Mouse (Mus musculus) lung, postnatal 14 days (tissue): ENCODE data around the gene Cd93.

ENCODE experiments used
- DNase-seq: peaks from one replicate; pipeline ENCODE4 v3.0.0; 2021

Gene Cd93

DNA sequence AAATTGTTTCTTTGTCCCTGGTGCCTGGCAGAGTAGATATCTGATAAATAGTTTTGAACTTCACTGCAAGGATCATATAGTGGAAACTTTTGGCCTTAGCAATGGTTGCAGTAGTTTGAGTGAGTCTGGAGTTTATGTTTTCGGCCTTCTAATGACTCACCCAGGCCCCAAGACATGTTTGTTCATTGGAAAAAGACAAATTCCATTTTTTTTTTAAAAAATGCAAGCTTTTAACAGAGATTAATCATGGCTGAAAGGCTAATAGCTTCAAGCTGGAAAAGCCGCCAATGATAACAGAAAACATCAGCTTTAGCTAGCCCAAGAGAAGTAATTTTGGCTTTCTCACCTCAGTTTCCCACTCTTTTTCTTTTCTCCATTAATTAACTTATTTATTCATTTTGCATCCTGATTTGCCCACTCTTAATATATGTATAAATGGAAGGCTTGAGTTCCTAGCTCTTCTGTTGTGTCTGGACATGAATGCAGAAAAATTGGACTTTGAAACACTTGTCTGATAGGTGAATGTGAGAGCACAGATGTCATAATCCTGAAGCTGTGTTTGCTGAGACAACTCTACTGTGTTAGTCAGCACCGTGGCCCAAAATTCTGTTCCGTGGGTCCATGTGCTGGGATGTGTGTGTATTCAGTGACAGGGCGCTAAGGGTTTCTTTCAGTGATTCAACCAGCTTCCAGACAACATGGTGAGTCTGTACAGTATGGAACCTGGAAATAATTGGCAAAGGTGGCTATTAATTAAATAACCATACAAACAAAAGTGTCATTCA is 44.3 kb downstream of the Cd93 start:
- no peak for DNase-seq

DNA sequence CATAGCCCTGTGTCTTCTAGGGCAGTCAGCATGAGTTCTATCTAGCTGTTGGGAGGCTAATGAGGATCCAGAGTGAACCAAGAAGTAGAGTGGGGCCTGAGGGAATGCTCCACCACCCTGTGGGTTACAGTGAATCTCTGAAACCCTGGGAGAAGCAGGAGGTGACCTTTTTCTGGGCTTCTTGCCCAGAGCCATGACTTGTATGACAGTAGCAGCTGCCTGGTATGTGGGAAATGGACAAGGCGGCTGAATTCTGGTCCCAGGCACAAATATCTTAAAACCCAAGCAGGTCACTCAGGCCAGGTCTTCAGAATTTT is 45.6 kb downstream of the Cd93 start:
- DNase-seq = peak; percentile 68

DNA sequence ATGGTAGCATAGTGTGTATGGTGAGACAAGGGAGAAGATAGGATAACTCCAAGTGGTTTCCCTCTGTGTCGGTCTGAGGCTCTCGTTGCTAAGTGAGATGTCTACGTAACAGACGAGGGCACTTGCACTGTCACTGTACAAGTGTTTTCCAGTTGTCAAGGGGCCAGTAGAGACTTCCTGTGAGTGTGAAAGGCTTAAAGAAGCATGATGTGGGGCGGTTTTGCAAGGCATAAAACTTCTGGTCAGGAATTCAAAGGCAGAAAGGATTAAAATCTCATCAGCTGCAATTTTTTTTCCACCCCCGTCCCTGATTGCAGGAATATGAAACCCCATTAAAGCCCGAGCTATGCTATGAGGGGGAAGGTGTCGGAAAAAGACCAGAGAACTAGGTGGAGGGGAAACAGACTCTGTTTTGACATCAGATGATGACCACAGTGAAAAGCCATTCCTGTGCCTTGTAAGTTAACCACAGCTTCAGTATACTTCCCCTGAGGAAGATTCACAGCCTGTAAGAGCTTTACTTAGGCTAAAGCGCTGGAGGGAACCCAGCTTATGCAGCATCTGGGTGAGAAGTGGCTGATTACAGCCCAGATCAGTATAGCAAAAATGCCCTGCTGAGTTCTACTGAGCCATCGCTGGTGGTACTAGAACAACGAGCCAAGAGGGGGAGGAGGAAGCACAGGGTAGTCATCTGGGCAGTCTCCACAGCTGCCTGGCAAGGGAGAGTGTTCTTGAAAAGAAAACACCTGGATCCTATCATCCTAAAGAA is 46.2 kb downstream of the Cd93 start:
- DNase-seq = no peak

DNA sequence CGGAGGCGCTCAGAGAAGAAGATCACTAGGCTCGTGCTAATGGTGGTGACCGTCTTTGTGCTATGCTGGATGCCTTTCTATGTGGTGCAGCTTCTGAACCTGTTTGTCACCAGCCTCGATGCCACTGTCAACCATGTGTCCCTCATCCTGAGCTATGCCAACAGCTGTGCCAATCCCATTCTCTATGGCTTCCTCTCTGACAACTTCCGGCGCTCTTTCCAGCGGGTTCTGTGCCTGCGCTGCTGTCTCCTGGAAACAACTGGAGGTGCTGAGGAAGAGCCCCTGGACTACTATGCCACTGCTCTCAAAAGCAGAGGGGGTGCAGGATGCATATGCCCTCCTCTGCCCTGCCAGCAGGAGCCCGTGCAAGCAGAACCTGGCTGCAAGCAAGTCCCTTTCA is 47.2 kb downstream of the Cd93 start:
- DNase-seq = no peak

DNA sequence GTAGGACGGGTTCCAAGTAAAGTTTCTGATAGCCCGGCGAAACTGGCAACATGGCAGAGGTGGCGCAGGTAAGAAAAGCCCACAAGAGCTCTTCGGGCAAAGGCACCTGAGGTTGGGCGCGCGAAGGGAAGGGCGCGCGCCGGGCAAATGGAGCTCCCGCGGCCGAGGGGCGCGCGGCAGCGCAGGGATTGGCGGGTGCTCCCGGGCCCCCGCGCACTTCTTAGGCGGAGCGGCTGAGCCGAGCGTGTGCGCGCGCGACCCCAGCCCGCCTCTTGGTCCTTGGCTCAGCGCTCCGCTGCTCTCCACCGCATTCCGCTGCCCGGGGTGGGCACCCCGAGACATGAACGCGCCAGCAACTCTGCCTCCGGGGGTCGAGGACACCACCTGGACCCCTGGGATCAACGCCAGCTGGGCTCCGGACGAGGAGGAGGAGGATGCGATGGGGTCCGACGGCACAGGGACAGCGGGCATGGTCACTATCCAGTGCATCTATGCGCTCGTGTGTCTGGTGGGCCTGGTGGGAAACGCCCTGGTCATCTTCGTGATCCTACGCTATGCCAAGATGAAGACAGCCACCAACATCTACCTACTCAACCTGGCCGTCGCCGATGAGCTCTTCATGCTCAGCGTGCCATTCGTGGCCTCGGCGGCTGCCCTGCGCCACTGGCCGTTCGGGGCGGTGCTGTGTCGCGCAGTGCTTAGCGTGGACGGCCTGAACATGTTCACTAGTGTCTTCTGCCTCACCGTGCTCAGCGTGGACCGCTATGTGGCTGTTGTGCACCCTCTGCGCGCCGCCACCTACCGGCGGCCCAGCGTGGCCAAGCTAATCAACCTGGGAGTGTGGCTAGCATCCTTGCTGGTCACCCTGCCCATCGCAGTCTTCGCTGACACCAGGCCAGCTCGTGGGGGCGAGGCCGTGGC is 48.0 kb downstream of the Cd93 start, which contains the start of gene Sstr4:
Gene Sstr4, plus strand, starts transcription at position 214 of the 921 bp plus-strand sequence.
- DNase-seq = peak; percentile 57

DNA sequence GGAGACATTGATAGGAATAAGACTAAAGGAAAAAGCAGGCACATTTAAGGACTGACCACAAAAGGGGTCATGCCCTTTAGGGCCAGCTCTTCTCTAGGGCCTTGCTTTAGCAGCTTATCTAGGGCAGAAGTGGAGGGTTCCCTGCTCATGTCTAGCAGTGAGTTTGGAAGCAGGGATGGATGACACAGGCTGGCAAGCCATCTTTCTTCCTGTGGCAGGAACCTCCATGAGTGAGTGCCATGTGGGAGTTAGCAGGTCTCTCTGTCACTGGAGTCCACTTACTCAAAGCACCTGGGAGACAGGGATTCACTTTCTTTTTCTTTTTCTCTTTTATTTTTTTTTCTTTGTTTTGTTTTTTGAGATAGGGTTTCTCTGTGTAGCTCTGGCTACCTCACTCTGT is 49.5 kb downstream of the Cd93 start:
- DNase-seq = no peak

DNA sequence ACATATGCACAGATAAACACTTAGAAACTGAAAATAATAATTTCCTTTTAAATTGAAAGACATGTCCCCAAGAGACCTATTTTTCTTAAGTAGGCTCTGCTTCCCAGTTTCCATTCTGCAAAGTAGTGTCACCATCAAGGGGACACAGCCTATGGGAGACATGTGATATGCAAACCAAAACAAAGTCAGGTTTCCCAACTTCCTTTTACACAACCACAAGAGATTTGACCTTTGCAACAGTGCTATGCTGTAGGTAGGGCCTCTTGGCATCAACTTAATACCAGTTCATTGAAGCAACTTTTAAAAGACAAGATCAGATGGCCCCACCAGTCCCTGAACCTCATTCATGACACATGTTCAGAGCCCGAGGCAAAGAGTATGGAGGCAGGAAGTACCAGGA is 50.2 kb downstream of the Cd93 start:
- no peak for DNase-seq

DNA sequence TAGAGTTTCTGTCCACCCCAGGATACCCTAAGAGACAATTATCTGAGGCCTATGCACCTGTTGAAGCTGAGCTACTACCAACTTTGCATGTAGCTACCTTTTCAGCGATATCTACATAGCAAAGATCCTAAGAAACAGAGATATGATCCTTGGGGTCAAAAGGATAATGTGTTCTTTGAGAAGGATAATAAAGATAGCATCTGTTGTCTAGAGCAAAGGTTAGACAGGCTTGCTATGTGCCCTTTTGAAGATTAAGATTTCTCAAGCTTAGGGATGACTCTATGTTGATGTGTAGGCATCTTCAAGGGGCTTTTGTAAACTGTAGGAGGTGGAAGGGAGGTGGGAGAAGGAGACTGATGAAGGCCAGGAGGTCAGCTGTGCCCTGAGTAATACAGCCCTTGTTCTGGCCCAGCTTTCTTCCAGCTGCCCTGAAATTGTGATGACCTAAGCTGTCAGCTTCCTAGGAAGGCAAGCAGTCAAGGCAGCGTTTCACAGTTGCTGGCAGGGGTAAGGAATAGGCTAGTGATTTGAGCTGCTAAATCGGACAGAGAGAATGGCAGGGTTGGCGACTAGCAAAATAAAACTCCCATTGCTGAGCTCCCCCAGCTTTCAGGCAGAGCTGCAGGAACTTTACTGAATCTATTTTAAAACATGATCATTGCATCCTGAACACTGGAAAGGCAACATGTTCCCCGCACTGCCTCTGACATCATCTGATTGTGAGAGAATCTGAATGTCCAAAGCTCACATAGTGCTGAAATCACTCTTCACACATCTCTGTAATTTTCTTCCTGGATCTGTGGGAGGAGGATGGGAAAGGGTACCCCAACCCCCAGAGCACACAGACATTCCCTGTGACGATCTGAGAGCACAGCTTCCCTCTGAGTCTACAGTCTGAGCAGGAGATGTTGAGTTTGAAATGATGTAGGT is 55.4 kb downstream of the Cd93 start:
- no peak for DNase-seq

DNA sequence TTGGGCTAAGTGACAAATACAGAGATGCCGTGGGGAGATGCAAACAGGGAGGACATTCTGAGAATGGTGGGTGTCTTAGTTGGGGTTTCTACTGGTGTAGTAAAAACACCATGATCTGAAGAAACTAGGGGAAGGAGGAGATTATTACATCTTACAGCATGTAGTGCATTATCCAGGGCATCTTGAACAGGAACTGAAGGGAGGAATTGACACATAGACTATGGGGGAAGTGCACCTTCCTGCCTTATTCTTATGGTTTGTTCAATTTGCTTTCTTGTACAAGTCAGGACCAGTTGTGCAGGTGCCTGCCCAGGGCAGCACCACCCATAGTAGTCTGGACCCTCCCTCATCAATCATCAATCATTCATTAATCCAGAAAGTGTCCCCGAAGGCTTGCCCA is 56.4 kb downstream of the Cd93 start:
- no peak for DNase-seq
